Mouse (Mus musculus): ENCODE results near the gene Ralgapa2. TPM values are rescaled to one million over a fixed set of nuclear protein-coding genes. Genes with fewer than 3 reads are reported as not detected.

The Ralgapa2 gene
- total and polyA plus RNA-seq, 3 experiments, result 5.6 to 10.3 (median 8.9) TPM

- H3K27me3 ChIP-seq (replicated peaks), result no peaks in the 10 kb centered on the region
Observed at GRCm38 (mm10) chr2:146287531-146287930, 224.6 kb downstream of the Ralgapa2 start.

GRCm38 (mm10) chr2:146281346-146281745, 230.8 kb downstream of the Ralgapa2 start:
- no peaks in the 10 kb centered on the region for H3K9me3 ChIP-seq (replicated peaks; ENCODE audit: low read length)
- no peak for TF ChIP-seq POLR2AphosphoS2 (IDR thresholded peaks at IDR 0.05; ENCODE audit: low read depth, low read length)
- TF ChIP-seq TBP (conservative IDR thresholded peaks at IDR 0.05; ENCODE audit: low read depth, low read length), result no peak
- no peak for TF ChIP-seq IRF4 (IDR thresholded peaks at IDR 0.05; ENCODE audit: low read depth, low read length)
- TF ChIP-seq NELFE (IDR thresholded peaks at IDR 0.05; ENCODE audit: low read depth, low read length), result no peak
- no peak for TF ChIP-seq POLR2A (IDR thresholded peaks at IDR 0.05; ENCODE audit: low read depth, low read length)
- TF ChIP-seq JUN (IDR thresholded peaks at IDR 0.05; ENCODE audit: insufficient read depth, low read depth, low read length), result no peak
- no peak for TF ChIP-seq UBTF (IDR thresholded peaks at IDR 0.05; ENCODE audit: low read depth, low read length)
- no peak for TF ChIP-seq KAT2A (IDR thresholded peaks at IDR 0.05; ENCODE audit: insufficient replicate concordance, low read length)
- TF ChIP-seq SIN3A (IDR thresholded peaks at IDR 0.05; ENCODE audit: low read length), result no peak
- no peak for TF ChIP-seq RCOR1 (conservative IDR thresholded peaks at IDR 0.05; ENCODE audit: low read depth, low read length)
- TF ChIP-seq MAZ (IDR thresholded peaks at IDR 0.05; ENCODE audit: low read depth, low read length), result no peak
- TF ChIP-seq MAFK (IDR thresholded peaks at IDR 0.05; ENCODE audit: insufficient replicate concordance, low read length), result no peak
- no peak overlapping the region for H3K9ac ChIP-seq (ENCODE audit: insufficient read depth, low read depth)
- H3K27ac ChIP-seq (ENCODE audit: insufficient read depth, low read depth), result no peak overlapping the region
- H3K4me3 ChIP-seq (replicated peaks in 1 of 3; ENCODE audit: low read depth in 2 of 3, low read length in 2 of 3, poor library complexity in 1 of 3), result no peak overlapping the region
- no peak for DNase-seq (ENCODE audit: extremely low read depth)
- in situ Hi-C loops (cut with MboI; ENCODE audit: low pct_ligation_motif_present, low pct_unique_long_range_greater_than_20kb, low sequenced_read_pairs) (no loop called here), dilution Hi-C loops (cut with MboI; ENCODE audit: extremely low pct_ligation_motif_present, extremely low pct_unique_long_range_greater_than_20kb, low sequenced_read_pairs) (no loop called here)
- H3K36me3 ChIP-seq (replicated peaks in 1 of 2; ENCODE audit: control insufficient read depth in 1 of 2, insufficient read depth in 1 of 2, low read length in 1 of 2), result peaks cover 0 to 8% of the 10 kb centered on the region in 2 experiments
- H3K4me2 ChIP-seq (ENCODE audit: insufficient read depth, low read depth, poor library complexity, severe bottlenecking), result no peak overlapping the region
- H3K27me3 ChIP-seq (replicated peaks), result no peaks in the 10 kb centered on the region
- no peaks in the 10 kb centered on the region for H3K79me2 ChIP-seq (replicated peaks; ENCODE audit: control insufficient read depth, extremely low read depth, insufficient read depth, poor library complexity, severe bottlenecking)
- peaks cover 4 to 36% of the 10 kb centered on the region in 2 experiments for H3K4me1 ChIP-seq (ENCODE audit: control insufficient read depth in 1 of 2, insufficient read depth in 2 of 2)

More at GRCm38 (mm10) chr2:146287531-146287930, 224.6 kb downstream of the Ralgapa2 start:
- no peak overlapping the region for H3K4me2 ChIP-seq (ENCODE audit: insufficient read depth, low read depth, poor library complexity, severe bottlenecking)
- no peaks in the 10 kb centered on the region for H3K79me2 ChIP-seq (replicated peaks; ENCODE audit: control insufficient read depth, extremely low read depth, insufficient read depth, poor library complexity, severe bottlenecking)
- no peaks in the 10 kb centered on the region for H3K9me3 ChIP-seq (replicated peaks; ENCODE audit: low read length)
- in situ Hi-C loops (cut with MboI; ENCODE audit: low pct_ligation_motif_present, low pct_unique_long_range_greater_than_20kb, low sequenced_read_pairs) (no loop called here), dilution Hi-C loops (cut with MboI; ENCODE audit: extremely low pct_ligation_motif_present, extremely low pct_unique_long_range_greater_than_20kb, low sequenced_read_pairs) (no loop called here)
- H3K36me3 ChIP-seq (replicated peaks in 1 of 2; ENCODE audit: control insufficient read depth in 1 of 2, insufficient read depth in 1 of 2, low read length in 1 of 2), result peaks cover 0 to 32% of the 10 kb centered on the region in 2 experiments
- H3K4me1 ChIP-seq (ENCODE audit: control insufficient read depth in 1 of 2, insufficient read depth in 2 of 2), result peaks cover 0 to 4% of the 10 kb centered on the region in 2 experiments; a peak in 1 of 4 replicates
- no peak overlapping the region for H3K4me3 ChIP-seq (replicated peaks in 1 of 3; ENCODE audit: low read depth in 2 of 3, low read length in 2 of 3, poor library complexity in 1 of 3)
- H3K9ac ChIP-seq (ENCODE audit: insufficient read depth, low read depth), result no peak overlapping the region
- no peak overlapping the region for H3K27ac ChIP-seq (ENCODE audit: insufficient read depth, low read depth)
- no peak for DNase-seq (ENCODE audit: extremely low read depth)
- TF ChIP-seq MAZ (IDR thresholded peaks at IDR 0.05; ENCODE audit: low read depth, low read length) (no peak), NRF1 (IDR thresholded peaks at IDR 0.05; ENCODE audit: low read depth, low read length) (no peak), ZKSCAN1 (IDR thresholded peaks at IDR 0.05; ENCODE audit: borderline replicate concordance, low read depth, low read length) (no peak), KAT2A (IDR thresholded peaks at IDR 0.05; ENCODE audit: insufficient replicate concordance, low read length) (no peak), RCOR1 (conservative IDR thresholded peaks at IDR 0.05; ENCODE audit: low read depth, low read length) (no peak), MAX (IDR thresholded peaks at IDR 0.05; ENCODE audit: low read length) (no peak), ZMIZ1 (IDR thresholded peaks at IDR 0.05; ENCODE audit: low read depth, low read length) (no peak), HCFC1 (IDR thresholded peaks at IDR 0.05; ENCODE audit: low read depth, low read length) (no peak), USF1 (IDR thresholded peaks at IDR 0.05; ENCODE audit: low read depth, low read length) (no peak), RAD21 (IDR thresholded peaks at IDR 0.05; ENCODE audit: low read depth, low read length) (no peak), CHD2 (IDR thresholded peaks at IDR 0.05; ENCODE audit: low read length) (no peak)
